Mouse (Mus musculus) midbrain, embryonic 14.5 days (tissue): ENCODE data around the gene Mtmr12. TPM values are rescaled to one million over a fixed set of nuclear protein-coding genes. Genes with fewer than 3 reads are reported as not detected.

Source experiments
- ATAC-seq: fragments of 200-750 bp; cut with Nextera tagmentation; 2 replicates; pipeline ENCODE4 v1.8.0; 2017; ENCODE audit warnings: moderate number of reproducible peaks, moderate library complexity; ENCODE audit not compliant: low FRiP score, low TSS enrichment
- DNase-seq: peaks from one replicate; pipeline ENCODE4 v3.0.0-alpha.2; 2015
- H3K27ac ChIP-seq: fragments of 300-500 bp; sonication (generic); replicated peaks from 2 replicates; pipeline ENCODE4 v1.5.1; 2014; ENCODE audit warnings: mild to moderate bottlenecking, low read depth, low read length, moderate library complexity
- H3K27me3 ChIP-seq: fragments of 300-500 bp; sonication (generic); 2 replicates; pipeline ENCODE4 v1.6.1; 2014; ENCODE audit warnings: low read length, control low read depth, mixed read lengths; ENCODE audit not compliant: control insufficient read depth, insufficient read depth
- H3K36me3 ChIP-seq: fragments of 300-500 bp; sonication (generic); 2 replicates; pipeline ENCODE4 v1.6.1; 2014; ENCODE audit warnings: low read length, control low read depth; ENCODE audit not compliant: control insufficient read depth, insufficient read depth
- H3K4me1 ChIP-seq: fragments of 300-500 bp; sonication (generic); 2 replicates; pipeline ENCODE4 v1.6.1; 2014; ENCODE audit warnings: mild to moderate bottlenecking, antibody characterized with exemption, low read length, control low read depth; ENCODE audit not compliant: control insufficient read depth, insufficient read depth
- H3K4me2 ChIP-seq: fragments of 300-500 bp; sonication (generic); 2 replicates; pipeline ENCODE4 v1.6.1; 2014; ENCODE audit warnings: mild to moderate bottlenecking, low read length, moderate library complexity
- H3K4me3 ChIP-seq: fragments of 300-500 bp; sonication (generic); replicated peaks from 2 replicates; pipeline ENCODE4 v1.5.1; 2014; ENCODE audit warnings: low read depth, low read length
- H3K9ac ChIP-seq: fragments of 300-500 bp; sonication (generic); replicated peaks from 2 replicates; pipeline ENCODE4 v1.6.1; 2014; ENCODE audit warnings: mild to moderate bottlenecking, low read length, moderate library complexity
- H3K9me3 ChIP-seq: fragments of 300-500 bp; sonication (generic); 2 replicates; pipeline ENCODE4 v1.6.1; 2016; ENCODE audit warnings: low read length, control low read depth, mixed read lengths; ENCODE audit not compliant: control insufficient read depth
- whole genome bisulfite sequencing: fragments of 180-500 bp; shearing (Covaris S2); extraction: QIAGEN DNeasy Blood & Tissue Kit; methylation state at CpG from one replicate; pipeline ENCODE4 v1.1.7; 2014; 5-methylcytosine and 5-hydroxymethylcytosine counted together
- polyA plus RNA-seq: library from polyadenylated mRNA; unstranded; fragments of >200 nt; fragmentation: Nextera tagmentation; extraction: Ambion mirVana; gene quantifications from 2 replicates; pipeline ENCODE4 v1.2.1, GENCODE M21; 2014

The Mtmr12 gene
- polyA plus RNA-seq, 1 experiment from 2014 or later = 9.0 TPM

GRCm38 (mm10) chr15:12237539-12237938 is 32.7 kb downstream of the Mtmr12 start:
- DNase-seq (no peak), ATAC-seq (no peak)
- WGBS = 87% methylated on average over 4 of the region's 4 CpGs

GRCm38 (mm10) chr15:12238337-12238736 is 33.5 kb downstream of the Mtmr12 start:
- Histone ChIP-seq H3K4me2 (no peak overlapping the region), H3K27me3 (no peaks in the 10 kb centered on the region), H3K9ac (no peak overlapping the region), H3K9me3 (no peaks in the 10 kb centered on the region), H3K36me3 (peaks cover 35% of the 10 kb centered on the region), H3K4me3 (no peak overlapping the region), H3K27ac (no peak overlapping the region), H3K4me1 (no peaks in the 10 kb centered on the region)
- ATAC-seq = no peak
- 54% methylated on average over 6 of the region's 6 CpGs for WGBS
- no peak for DNase-seq

More at GRCm38 (mm10) chr15:12237539-12237938, 32.7 kb downstream of the Mtmr12 start:
- Histone ChIP-seq H3K4me1 (no peaks in the 10 kb centered on the region), H3K4me2 (no peak overlapping the region), H3K4me3 (no peak overlapping the region), H3K36me3 (peaks cover 40% of the 10 kb centered on the region), H3K9me3 (no peaks in the 10 kb centered on the region), H3K27me3 (no peaks in the 10 kb centered on the region), H3K9ac (no peak overlapping the region), H3K27ac (no peak overlapping the region)

GRCm38 (mm10) chr15:12240705-12241328 is 36.0 kb downstream of the Mtmr12 start:
- no peak overlapping the region for H3K27ac ChIP-seq
- H3K36me3 ChIP-seq = peaks cover 36% of the 10 kb centered on the region
- no peak overlapping the region for H3K9ac ChIP-seq
- no peaks in the 10 kb centered on the region for H3K9me3 ChIP-seq
- 94% methylated on average over 3 of the region's 3 CpGs for WGBS
- H3K4me2 ChIP-seq = no peak overlapping the region
- DNase-seq (no peak), ATAC-seq (no peak)
- H3K27me3 ChIP-seq = no peaks in the 10 kb centered on the region
- H3K4me1 ChIP-seq = no peaks in the 10 kb centered on the region
- no peak overlapping the region for H3K4me3 ChIP-seq

GRCm38 (mm10) chr15:12243792-12244191 is 39.0 kb downstream of the Mtmr12 start:
- Histone ChIP-seq H3K9me3 (no peaks in the 10 kb centered on the region), H3K4me3 (no peak overlapping the region), H3K27ac (no peak overlapping the region), H3K27me3 (no peaks in the 10 kb centered on the region), H3K36me3 (peaks cover 21% of the 10 kb centered on the region), H3K4me2 (no peak overlapping the region), H3K4me1 (0 out of 2 replicates have a peak, but pooled peaks cover 6% of the 10 kb centered on the region), H3K9ac (no peak overlapping the region)
- ATAC-seq (no peak), DNase-seq (no peak)
- 90% methylated on average over 3 of the region's 3 CpGs for WGBS

- no peak for DNase-seq
- Histone ChIP-seq H3K4me3 (no peak overlapping the region), H3K4me1 (0 out of 2 replicates have a peak, but pooled peaks cover 6% of the 10 kb centered on the region), H3K9ac (no peak overlapping the region), H3K27me3 (no peaks in the 10 kb centered on the region), H3K27ac (no peak overlapping the region), H3K4me2 (no peak overlapping the region), H3K36me3 (peaks cover 14% of the 10 kb centered on the region), H3K9me3 (no peaks in the 10 kb centered on the region)
- ATAC-seq = no peak
- 68% methylated on average over 6 of the region's 6 CpGs for WGBS
These were observed 40.9 kb downstream of the Mtmr12 start for GRCm38 (mm10) chr15:12245580-12246359.

- 47% methylated on average over 11 of the region's 11 CpGs for WGBS
- Histone ChIP-seq H3K36me3 (peaks cover 19% of the 10 kb centered on the region), H3K27me3 (no peaks in the 10 kb centered on the region), H3K27ac (no peak overlapping the region), H3K4me1 (0 out of 2 replicates have a peak, but pooled peaks cover 6% of the 10 kb centered on the region), H3K9me3 (no peaks in the 10 kb centered on the region), H3K4me2 (no peak overlapping the region), H3K9ac (no peak overlapping the region), H3K4me3 (no peak overlapping the region)
- ATAC-seq (no peak), DNase-seq (peak; percentile 55)
These were observed 41.7 kb downstream of the Mtmr12 start for GRCm38 (mm10) chr15:12246360-12247158.

GRCm38 (mm10) chr15:12247159-12247603 is 42.4 kb downstream of the Mtmr12 start:
- no peak for ATAC-seq
- 31% methylated on average over 4 of the region's 4 CpGs for WGBS
- Histone ChIP-seq H3K4me2 (no peak overlapping the region), H3K4me3 (no peak overlapping the region), H3K4me1 (0 out of 2 replicates have a peak, but pooled peaks cover 6% of the 10 kb centered on the region), H3K9ac (no peak overlapping the region), H3K27ac (no peak overlapping the region), H3K36me3 (peaks cover 25% of the 10 kb centered on the region), H3K27me3 (no peaks in the 10 kb centered on the region), H3K9me3 (no peaks in the 10 kb centered on the region)
- no peak for DNase-seq

GRCm38 (mm10) chr15:12248279-12248678 is 43.5 kb downstream of the Mtmr12 start:
- H3K27ac ChIP-seq = no peak overlapping the region
- H3K4me3 ChIP-seq = no peak overlapping the region
- H3K4me2 ChIP-seq = no peak overlapping the region
- DNase-seq = peak; percentile 70
- 58% methylated on average over 4 of the region's 4 CpGs for WGBS
- 0 out of 2 replicates have a peak, but pooled peaks cover 6% of the 10 kb centered on the region for H3K4me1 ChIP-seq
- H3K9me3 ChIP-seq = no peaks in the 10 kb centered on the region
- peaks cover 29% of the 10 kb centered on the region for H3K36me3 ChIP-seq
- ATAC-seq = no peak
- H3K27me3 ChIP-seq = no peaks in the 10 kb centered on the region
- no peak overlapping the region for H3K9ac ChIP-seq
